Mouse (Mus musculus): ENCODE measurements at regions not wholly inside any gene's neighbourhood (a gene's known extent, or its start where the extent isn't known, plus 50 kb on each side); places are given as distances from the start of the nearest gene placed in this dataset.

DNA sequence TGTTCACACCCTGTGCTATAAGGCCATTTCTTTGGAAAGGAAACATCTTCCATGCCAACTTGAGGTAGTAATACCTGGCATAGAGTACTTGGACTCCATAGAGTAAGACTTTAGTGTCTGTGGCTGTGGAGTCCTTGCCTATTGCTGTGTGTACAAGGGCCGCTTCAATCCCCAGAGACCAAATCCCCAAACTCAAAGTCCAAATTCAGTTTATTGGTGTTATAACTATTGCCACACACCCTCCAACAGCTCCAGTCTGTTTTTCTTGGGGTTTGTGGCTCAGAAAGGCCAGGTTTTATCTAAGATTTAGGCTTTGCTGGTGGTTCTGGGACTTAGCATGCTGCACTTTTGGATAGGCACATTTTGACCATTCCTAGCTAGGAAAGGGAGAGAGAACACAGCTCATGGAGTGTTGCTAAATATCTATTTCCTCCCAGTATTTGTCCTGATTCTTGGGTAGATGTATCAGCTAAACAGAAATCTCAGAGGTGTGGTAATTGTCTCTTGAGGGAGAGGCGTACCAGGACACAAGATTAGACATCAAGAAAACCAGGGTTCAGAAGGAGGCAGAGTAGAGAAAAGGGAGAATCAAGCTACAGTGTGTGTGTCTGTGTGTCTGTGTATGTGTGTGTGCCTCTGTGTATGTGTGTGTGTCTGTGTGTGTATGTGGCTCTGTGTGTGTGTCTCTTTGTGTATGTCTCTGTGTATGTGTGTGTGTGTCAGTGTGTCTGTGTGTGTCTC is 65.3 kb upstream of the Parp11 start:
- DNase-seq (ENCODE audit: low spot score), result no peak

DNA sequence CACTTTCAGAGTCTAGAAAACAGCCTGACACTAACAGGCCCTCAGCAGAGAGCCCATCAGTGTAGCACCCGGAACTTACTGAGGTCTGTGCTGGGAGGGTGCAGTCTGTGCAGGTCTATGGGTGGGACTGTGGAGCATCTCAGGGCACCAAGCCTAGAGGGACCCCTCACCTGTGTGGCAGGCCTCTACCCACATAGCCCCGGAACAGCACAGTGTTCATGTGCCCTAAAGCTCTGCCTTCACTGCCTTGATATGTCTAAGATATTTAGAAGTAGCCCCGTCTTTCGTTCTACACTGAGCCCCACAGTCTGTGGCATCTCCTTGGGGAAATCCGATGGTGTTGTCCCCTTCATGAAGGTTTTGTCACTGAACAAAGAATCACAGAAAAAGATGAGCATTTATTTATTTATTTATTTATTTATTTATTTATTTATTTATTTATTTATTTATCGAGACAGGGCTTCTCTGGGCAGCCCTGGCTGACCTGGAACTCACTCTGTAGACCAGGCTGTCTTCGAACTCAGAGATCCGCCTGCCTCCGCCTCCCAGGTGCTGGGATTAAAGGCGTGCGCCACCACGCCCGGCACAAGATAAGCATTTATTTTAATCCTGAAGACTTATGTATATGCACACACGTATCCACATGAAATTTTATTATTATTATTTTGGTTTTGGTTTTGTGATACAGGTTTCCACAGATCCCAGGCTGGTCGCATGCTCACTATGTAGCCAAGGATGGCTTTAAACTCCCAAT is 55.2 kb upstream of the Parp11 start:
- DNase-seq (ENCODE audit: low spot score), result no peak

DNA sequence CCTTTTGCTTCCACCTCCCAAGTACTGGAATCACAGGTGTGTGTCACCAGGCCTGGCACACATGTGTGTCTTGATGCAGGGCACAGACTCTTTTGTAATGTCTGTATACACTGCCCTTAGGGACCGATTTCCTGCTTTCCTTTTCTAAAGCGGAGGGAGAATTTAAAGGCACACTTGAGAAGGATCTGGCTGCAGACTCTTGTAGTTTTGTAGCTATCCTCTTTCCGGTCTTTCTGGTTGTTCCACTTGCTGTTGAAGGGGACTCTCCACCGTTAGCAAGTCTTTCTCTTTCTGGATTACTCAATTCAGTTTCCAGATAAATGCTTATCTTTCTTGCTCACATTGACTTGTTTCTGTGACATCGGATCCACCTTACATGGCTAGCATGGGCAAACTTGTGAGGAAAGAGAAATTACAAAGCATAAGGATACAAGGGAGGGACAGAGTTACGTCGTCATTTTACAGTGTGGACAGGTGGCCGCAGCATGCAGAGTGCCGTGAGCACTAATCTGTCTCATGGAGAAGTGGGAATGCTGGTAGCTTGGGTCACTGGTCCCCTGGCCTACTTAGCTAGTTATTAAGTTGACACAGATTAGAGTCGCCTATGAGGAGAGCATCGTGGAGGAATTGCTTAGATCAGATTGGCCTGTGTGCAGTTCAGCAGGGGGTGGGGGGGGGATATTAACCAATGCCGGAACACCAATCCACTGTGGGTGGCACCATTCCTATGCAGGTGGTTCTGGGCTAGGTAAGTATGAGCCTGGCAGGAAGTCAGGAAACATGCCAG is 54.4 kb upstream of the Parp11 start:
- no peak for DNase-seq (ENCODE audit: low spot score)

DNA sequence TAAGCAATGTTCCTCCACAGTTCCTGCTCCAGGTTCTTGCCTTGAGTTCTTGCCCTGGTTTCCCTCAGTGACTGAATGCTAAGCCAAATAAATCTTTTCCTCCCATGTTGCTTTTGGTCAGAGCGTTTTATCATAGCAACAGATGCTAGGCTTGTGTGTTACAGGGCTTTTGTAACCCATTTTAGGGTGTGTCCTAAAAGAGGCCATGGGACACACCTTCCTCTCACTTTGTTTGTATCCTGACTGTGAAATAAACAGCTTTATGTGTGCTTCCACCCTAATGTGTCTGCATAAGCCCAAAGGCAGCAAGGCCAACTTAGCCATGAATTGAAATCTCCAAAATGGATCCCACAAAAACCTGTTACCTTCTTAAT is 53.9 kb upstream of the Parp11 start:
- DNase-seq (ENCODE audit: low spot score), result no peak

DNA sequence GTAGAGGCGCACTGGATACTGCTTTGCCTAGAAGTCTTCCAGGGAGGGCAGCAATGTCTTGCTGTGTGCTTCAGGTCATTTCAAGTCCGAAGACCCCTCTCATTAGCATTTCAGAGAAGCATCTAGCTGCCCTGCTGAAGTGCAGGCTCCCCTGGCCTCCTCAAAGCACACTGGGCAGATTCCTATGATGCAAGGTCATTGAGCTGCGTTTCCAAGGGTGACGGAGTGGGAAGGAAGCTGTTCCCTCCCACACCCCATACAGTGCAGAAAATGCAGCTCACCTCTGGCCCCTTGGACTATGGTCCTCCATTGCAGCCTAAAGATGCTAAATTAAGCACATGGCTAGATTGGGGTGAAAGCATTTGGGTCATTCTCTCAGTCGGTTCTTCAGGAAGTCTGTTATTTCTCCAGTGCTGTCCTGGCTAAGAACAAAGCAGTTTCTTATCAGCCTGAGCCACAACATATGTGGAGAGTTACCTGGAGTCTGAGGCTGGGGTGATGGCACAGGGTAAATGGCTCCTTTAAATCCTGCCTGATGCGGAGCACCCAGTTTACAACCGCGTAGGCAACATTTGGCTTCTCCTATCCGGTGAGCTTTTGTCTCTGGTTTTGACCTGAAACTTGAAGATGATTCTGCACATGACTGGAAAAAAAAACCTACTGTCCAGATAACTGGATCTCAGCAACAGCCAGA is 52.6 kb upstream of the Parp11 start:
- DNase-seq (ENCODE audit: low spot score), result no peak

Data from urinary bladder, adult 2 months (tissue).